Mouse (Mus musculus) hindbrain, embryonic 11.5 days (tissue): ENCODE measurements around the gene Gm10570. TPM values are rescaled to one million over a fixed set of nuclear protein-coding genes. Genes with fewer than 3 reads are reported as not detected.

ENCODE experiments used
- ATAC-seq: fragments of 200-750 bp; cut with Nextera tagmentation; 2 replicates; pipeline ENCODE4 v1.8.0; 2017; ENCODE audit warnings: mild to moderate bottlenecking, moderate TSS enrichment, moderate library complexity; ENCODE audit not compliant: low FRiP score
- DNase-seq: peaks from one replicate; pipeline ENCODE4 v3.0.0-alpha.2; 2015; ENCODE audit warnings: low spot score
- H3K27ac ChIP-seq: fragments of 300-500 bp; sonication (generic); 2 replicates; pipeline ENCODE4 v1.5.1; 2014; ENCODE audit warnings: mild to moderate bottlenecking, low read depth, low read length
- H3K27me3 ChIP-seq: fragments of 300-500 bp; sonication (generic); 2 replicates; pipeline ENCODE4 v1.6.1; 2014; ENCODE audit warnings: mild to moderate bottlenecking, low read length, moderate library complexity, mixed read lengths; ENCODE audit not compliant: control insufficient read depth, insufficient read depth
- H3K36me3 ChIP-seq: fragments of 300-500 bp; sonication (generic); 2 replicates; pipeline ENCODE4 v1.6.1; 2014; ENCODE audit warnings: mild to moderate bottlenecking, low read length, moderate library complexity, mixed read lengths; ENCODE audit not compliant: control insufficient read depth, insufficient read depth
- H3K4me1 ChIP-seq: fragments of 300-500 bp; sonication (generic); replicated peaks from 2 replicates; pipeline ENCODE4 v1.6.1; 2014; ENCODE audit warnings: low read length, mixed read lengths; ENCODE audit not compliant: control insufficient read depth, insufficient read depth
- H3K4me2 ChIP-seq: fragments of 300-500 bp; sonication (generic); replicated peaks from 2 replicates; pipeline ENCODE4 v1.6.1; 2014; ENCODE audit warnings: mild to moderate bottlenecking, low read depth, low read length
- H3K4me3 ChIP-seq: fragments of 300-500 bp; sonication (generic); 2 replicates; pipeline ENCODE4 v1.5.1; 2014; ENCODE audit warnings: low read depth, low read length
- H3K9ac ChIP-seq: fragments of 300-500 bp; sonication (generic); 2 replicates; pipeline ENCODE4 v1.6.1; 2014; ENCODE audit warnings: low read depth, low read length
- H3K9me3 ChIP-seq: fragments of 300-500 bp; sonication (generic); 2 replicates; pipeline ENCODE4 v1.6.1; 2016; ENCODE audit warnings: low read length; ENCODE audit not compliant: control insufficient read depth
- WGBS: fragments of 180-500 bp; shearing (Covaris S2); extraction: QIAGEN DNeasy Blood & Tissue Kit; methylation state at CpG from one replicate; pipeline ENCODE4 v1.1.7; 2014; 5-methylcytosine and 5-hydroxymethylcytosine counted together
- polyA plus RNA-seq: library from polyadenylated mRNA; unstranded; fragments of >200 nt; fragmentation: Nextera tagmentation; extraction: Ambion mirVana; gene quantifications from 2 replicates; pipeline ENCODE4 v1.2.1, GENCODE M21; 2014

Gm10570 gene
- polyA plus RNA-seq, 1 experiment from 2014 or later = not detected

DNA sequence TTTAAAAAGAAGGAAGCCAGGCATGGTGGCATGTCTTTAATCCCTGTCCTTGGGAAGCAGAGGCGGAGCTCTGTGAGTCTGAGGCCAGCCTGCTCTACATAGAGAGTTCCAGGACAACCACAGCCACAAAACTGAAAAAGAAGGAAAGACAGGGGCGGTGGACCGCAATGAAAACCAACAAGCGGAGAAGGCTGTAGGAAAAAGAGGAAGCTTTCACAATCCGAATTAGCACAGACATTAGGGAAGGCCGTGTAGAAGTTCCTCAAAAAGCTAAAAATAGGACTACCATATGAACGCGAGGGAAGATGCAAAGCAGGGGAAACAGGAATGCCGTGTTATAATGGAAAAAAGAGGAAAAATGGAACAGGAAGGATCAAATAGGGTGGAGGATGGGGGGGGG, 24.6 kb downstream of the Gm10570 start:
- Histone ChIP-seq H3K4me3 (no peak overlapping the region), H3K9me3 (no peaks in the 10 kb centered on the region), H3K4me2 (no peak overlapping the region), H3K9ac (no peak overlapping the region), H3K27me3 (no peaks in the 10 kb centered on the region), H3K36me3 (no peaks in the 10 kb centered on the region), H3K27ac (no peak overlapping the region), H3K4me1 (0 out of 2 replicates have a peak, but pooled peaks cover 2% of the 10 kb centered on the region)
- WGBS = 89% methylated on average over 9 of the region's 9 CpGs
- no peak for ATAC-seq
- DNase-seq = no peak

GRCm38 (mm10) chr4:130282856-130283255, 25.6 kb downstream of the Gm10570 start:
- no peaks in the 10 kb centered on the region for H3K27me3 ChIP-seq
- DNase-seq (no peak), ATAC-seq (no peak)
- H3K4me2 ChIP-seq = no peak overlapping the region
- H3K4me3 ChIP-seq = no peak overlapping the region
- 76% methylated on average over 5 of the region's 5 CpGs for WGBS
- H3K36me3 ChIP-seq = no peaks in the 10 kb centered on the region
- H3K9ac ChIP-seq = no peak overlapping the region
- H3K27ac ChIP-seq = no peak overlapping the region
- 0 out of 2 replicates have a peak, but pooled peaks cover 2% of the 10 kb centered on the region for H3K4me1 ChIP-seq
- no peaks in the 10 kb centered on the region for H3K9me3 ChIP-seq

- WGBS = 69% methylated on average over 2 of the region's 2 CpGs
- Histone ChIP-seq H3K27me3 (no peaks in the 10 kb centered on the region), H3K36me3 (no peaks in the 10 kb centered on the region), H3K4me1 (0 out of 2 replicates have a peak, but pooled peaks cover 2% of the 10 kb centered on the region), H3K9ac (no peak within 1 kb of the TSS), H3K4me3 (no peak within 1 kb of the TSS), H3K9me3 (no peaks in the 10 kb centered on the region), H3K27ac (no peak within 1 kb of the TSS), H3K4me2 (no peak within 1 kb of the TSS)
- DNase-seq (no peak), ATAC-seq (no peak)
Observed at GRCm38 (mm10) chr4:130279105-130279504, 29.4 kb downstream of the Gm10570 start, which contains the start of gene Serinc2. Gene Serinc2, minus strand, starts transcription at chr4:130279205.

DNA sequence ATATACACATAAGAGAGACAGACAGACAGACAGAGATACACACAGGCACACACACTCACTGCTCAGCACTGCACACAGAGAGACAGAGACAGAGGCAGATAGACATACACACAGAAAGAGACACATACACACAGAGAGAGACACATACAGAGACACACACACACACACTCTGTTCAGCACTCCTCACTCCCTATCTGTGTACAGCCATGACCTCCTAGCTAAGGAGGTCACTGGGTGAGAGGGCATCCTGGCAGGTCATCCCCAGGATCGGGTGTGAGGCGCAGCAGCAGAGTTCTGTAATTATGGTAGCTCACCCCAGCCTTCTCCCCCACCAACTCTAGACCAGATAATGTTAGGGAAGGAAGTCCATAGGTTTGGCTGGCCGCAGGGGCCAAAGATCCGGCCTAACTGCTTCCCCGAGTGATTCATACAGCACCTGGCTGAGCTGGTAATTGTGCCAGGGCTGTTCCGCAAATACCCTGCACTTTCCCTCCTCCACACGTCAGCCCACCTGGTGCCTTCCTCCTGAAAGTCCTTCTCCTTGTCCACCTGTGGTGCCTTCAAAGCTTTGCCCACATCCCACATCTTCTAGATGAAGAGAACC, 31.8 kb downstream of the Gm10570 start:
- H3K4me3 ChIP-seq = no peak overlapping the region
- no peaks in the 10 kb centered on the region for H3K9me3 ChIP-seq
- no peak overlapping the region for H3K27ac ChIP-seq
- no peak overlapping the region for H3K4me2 ChIP-seq
- H3K9ac ChIP-seq = 0 out of 2 replicates have a peak overlapping the region, but pooled peaks have one; percentile 24
- WGBS = 63% methylated on average over 7 of the region's 7 CpGs
- ATAC-seq = no peak
- H3K4me1 ChIP-seq = peaks cover 4% of the 10 kb centered on the region; the same call in 1 of the 2 replicates
- no peaks in the 10 kb centered on the region for H3K27me3 ChIP-seq
- DNase-seq = no peak
- no peaks in the 10 kb centered on the region for H3K36me3 ChIP-seq

GRCm38 (mm10) chr4:130275823-130276105, 32.7 kb downstream of the Gm10570 start:
- WGBS = 45% methylated on average over 5 of the region's 5 CpGs
- H3K27me3 ChIP-seq = no peaks in the 10 kb centered on the region
- no peak for ATAC-seq

DNA sequence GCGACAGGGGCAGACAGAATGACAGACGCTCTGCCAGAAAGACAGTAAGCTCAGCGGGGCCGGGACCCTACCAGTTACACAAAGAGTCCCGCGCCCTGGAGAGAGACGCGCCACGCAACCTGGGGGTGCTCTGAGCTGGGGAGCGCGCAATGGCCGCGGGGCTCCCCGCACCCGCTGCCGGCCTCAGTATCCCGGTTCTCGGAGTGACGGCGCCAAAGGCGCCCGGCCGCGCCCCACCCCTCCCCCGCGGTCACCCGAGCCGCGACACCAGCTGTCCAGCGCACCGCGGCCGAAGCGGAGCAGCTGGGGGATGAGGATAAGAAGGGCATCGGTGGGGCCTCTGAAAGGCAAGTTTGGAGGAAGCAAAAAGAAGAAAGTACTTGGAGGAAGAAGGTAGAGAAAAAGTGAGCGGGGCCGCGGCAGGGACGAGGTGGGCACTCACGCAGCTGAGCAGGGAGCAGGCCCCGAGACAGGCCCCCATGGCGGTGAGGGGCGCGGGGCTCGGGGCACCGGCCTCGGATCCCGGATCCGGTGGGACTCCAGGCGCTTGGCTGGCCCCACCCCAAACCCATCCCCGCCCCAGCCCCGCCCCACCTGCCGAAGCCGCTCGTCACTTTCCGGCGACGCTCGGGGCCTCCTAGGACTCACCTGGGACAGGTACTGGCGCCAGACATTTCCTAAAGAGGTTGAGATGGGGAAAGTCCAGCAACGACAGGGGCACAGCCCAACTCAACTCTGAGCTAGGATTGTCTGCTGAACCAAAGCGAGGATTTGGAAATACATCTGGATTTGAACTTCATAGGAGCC, 33.3 kb downstream of the Gm10570 start:
- peak; percentile 52; the same call in 1 of the 2 replicates for ATAC-seq
- peaks cover 3% of the 10 kb centered on the region; the same call in 1 of the 2 replicates for H3K4me1 ChIP-seq
- peak overlapping the region; percentile 96 for H3K27ac ChIP-seq
- no peaks in the 10 kb centered on the region for H3K36me3 ChIP-seq
- peak overlapping the region; percentile 60 for H3K4me3 ChIP-seq
- 1% methylated on average over 55 of the region's 62 CpGs for WGBS
- H3K9ac ChIP-seq = peak overlapping the region; percentile 82
- H3K4me2 ChIP-seq = peak overlapping the region; percentile 59
- peak; percentile 73 for DNase-seq
- no peaks in the 10 kb centered on the region for H3K9me3 ChIP-seq
- no peaks in the 10 kb centered on the region for H3K27me3 ChIP-seq

More at GRCm38 (mm10) chr4:130275823-130276105, 32.7 kb downstream of the Gm10570 start:
- peak overlapping the region; percentile 96; the same call in 1 of the 2 replicates for H3K27ac ChIP-seq
- peak overlapping the region; percentile 59 for H3K4me2 ChIP-seq
- no peaks in the 10 kb centered on the region for H3K9me3 ChIP-seq
- peak overlapping the region; percentile 60 for H3K4me3 ChIP-seq
- H3K9ac ChIP-seq = peak overlapping the region; percentile 82; the same call in 1 of the 2 replicates
- H3K4me1 ChIP-seq = peaks cover 4% of the 10 kb centered on the region; the same call in 1 of the 2 replicates
- DNase-seq = no peak
- H3K36me3 ChIP-seq = no peaks in the 10 kb centered on the region

DNA sequence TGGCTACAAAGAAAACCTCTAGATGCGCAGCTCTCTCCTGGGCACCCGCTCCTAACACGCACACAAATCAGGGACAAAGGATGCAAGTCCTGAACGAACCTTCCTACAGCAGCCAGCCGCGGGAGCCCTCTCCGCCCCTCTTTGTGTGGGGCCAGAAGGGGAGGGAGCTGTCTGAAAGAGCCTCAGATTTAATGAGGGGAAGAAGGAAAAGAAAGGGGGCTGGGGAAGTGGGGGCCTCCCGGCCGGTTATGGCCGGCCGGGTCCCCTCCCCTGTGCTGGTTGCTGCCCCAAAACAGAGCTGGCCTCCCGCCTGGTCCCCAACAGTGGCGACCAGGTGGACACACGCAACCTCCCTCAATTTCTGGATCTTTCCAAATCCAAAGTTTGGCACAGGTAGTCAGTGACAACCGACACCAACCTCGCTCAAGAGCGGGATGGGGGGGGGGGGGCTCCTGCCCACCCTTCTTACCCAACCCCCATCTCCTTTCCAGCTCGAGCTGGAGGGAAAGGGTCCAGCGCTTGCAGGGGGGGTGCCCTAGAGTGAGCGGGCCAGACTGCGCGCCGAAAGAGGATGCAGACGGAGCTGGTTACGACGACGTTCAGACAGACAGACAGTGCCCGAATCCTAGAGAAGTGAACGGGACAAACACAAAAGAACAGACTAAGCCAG, 34.0 kb downstream of the Gm10570 start:
- ATAC-seq = peak; percentile 86
- Histone ChIP-seq H3K4me3 (peak overlapping the region; percentile 60), H3K4me2 (peak overlapping the region; percentile 59), H3K9me3 (no peaks in the 10 kb centered on the region), H3K27ac (peak overlapping the region; percentile 96), H3K4me1 (peaks cover 3% of the 10 kb centered on the region; the same call in 1 of the 2 replicates), H3K36me3 (no peaks in the 10 kb centered on the region), H3K27me3 (no peaks in the 10 kb centered on the region), H3K9ac (peak overlapping the region; percentile 82)
- 0% methylated on average over 27 of the region's 29 CpGs for WGBS
- peak; percentile 82 for DNase-seq

GRCm38 (mm10) chr4:130273698-130274345, 34.7 kb downstream of the Gm10570 start:
- Histone ChIP-seq H3K27me3 (no peaks in the 10 kb centered on the region), H3K4me3 (peak overlapping the region; percentile 60), H3K4me2 (peak overlapping the region; percentile 59), H3K4me1 (peaks cover 3% of the 10 kb centered on the region; the same call in 1 of the 2 replicates), H3K36me3 (no peaks in the 10 kb centered on the region), H3K27ac (peak overlapping the region; percentile 96), H3K9ac (peak overlapping the region; percentile 82), H3K9me3 (no peaks in the 10 kb centered on the region)
- DNase-seq (no peak), ATAC-seq (peak; percentile 11)
- WGBS = 12% methylated on average over 12 of the region's 12 CpGs
